Mouse (Mus musculus) limb, embryonic 14.5 days (tissue): Measurements from ENCODE around the gene Socs3. TPM values are rescaled to one million over a fixed set of nuclear protein-coding genes. Genes with fewer than 3 reads are reported as not detected.

Experiments used
- ATAC-seq: fragments of 200-750 bp; cut with Nextera tagmentation; 2 replicates; pipeline ENCODE4 v1.8.0; 2017; ENCODE audit warnings: low read depth, moderate number of reproducible peaks, moderate TSS enrichment; ENCODE audit not compliant: low FRiP score
- DNase-seq: peaks from one replicate; pipeline ENCODE4 v3.0.0-alpha.2; 2015; ENCODE audit warnings: low spot score
- H3K27ac ChIP-seq: fragments of 300-500 bp; sonication (generic); replicated peaks from 2 replicates; pipeline ENCODE4 v1.5.1; 2014; ENCODE audit warnings: low read depth, mild to moderate bottlenecking, low read length, moderate library complexity, mixed read lengths
- H3K27me3 ChIP-seq: fragments of 300-500 bp; sonication (generic); 2 replicates; pipeline ENCODE4 v1.6.1; 2014; ENCODE audit warnings: low read length, mixed read lengths; ENCODE audit not compliant: control insufficient read depth, insufficient read depth
- H3K36me3 ChIP-seq: fragments of 300-500 bp; sonication (generic); 2 replicates; pipeline ENCODE4 v1.6.1; 2014; ENCODE audit warnings: mild to moderate bottlenecking, low read length, moderate library complexity, mixed read lengths; ENCODE audit not compliant: control insufficient read depth, insufficient read depth
- H3K4me1 ChIP-seq: fragments of 300-500 bp; sonication (generic); 2 replicates; pipeline ENCODE4 v1.6.1; 2014; ENCODE audit warnings: antibody characterized with exemption, low read length, mixed read lengths; ENCODE audit not compliant: control insufficient read depth, insufficient read depth
- H3K4me2 ChIP-seq: fragments of 300-500 bp; sonication (generic); replicated peaks from 2 replicates; pipeline ENCODE4 v1.6.1; 2014; ENCODE audit warnings: low read depth, mild to moderate bottlenecking, low read length, moderate library complexity; ENCODE audit not compliant: severe bottlenecking
- H3K4me3 ChIP-seq: fragments of 300-500 bp; sonication (generic); replicated peaks from 2 replicates; pipeline ENCODE4 v1.5.1; 2014; ENCODE audit warnings: low read length
- H3K9ac ChIP-seq: fragments of 300-500 bp; sonication (generic); 2 replicates; pipeline ENCODE4 v1.6.1; 2014; ENCODE audit warnings: mild to moderate bottlenecking, low read depth, low read length, moderate library complexity; ENCODE audit not compliant: severe bottlenecking
- H3K9me3 ChIP-seq: fragments of 300-500 bp; sonication (generic); 2 replicates; pipeline ENCODE4 v1.6.1; 2016; ENCODE audit warnings: low read length; ENCODE audit not compliant: control insufficient read depth
- POLR2A ChIP-seq: fragments of 200-500 bp; IDR thresholded peaks from 2 replicates; pipeline ENCODE4 v1.8.0; 2012; ENCODE audit warnings: inconsistent platforms, mild to moderate bottlenecking, moderate library complexity, borderline replicate concordance; ENCODE audit not compliant: insufficient read depth, insufficient read length; ENCODE audit errors: extremely low read depth
- WGBS: fragments of 180-500 bp; shearing (Covaris S2); extraction: QIAGEN DNeasy Blood & Tissue Kit; methylation state at CpG from one replicate; pipeline ENCODE4 v1.1.7; 2014; 5-methylcytosine and 5-hydroxymethylcytosine counted together
- polyA plus RNA-seq, 2 experiments: library from polyadenylated mRNA; depleted of rRNA in 1 of 2; stranded (reverse) in 1 of 2; unstranded in 1 of 2; fragments of >200 nt; fragmentation: Nextera tagmentation in 1 of 2; extraction: Ambion mirVana in 1 of 2; gene quantifications; 2 replicates each; pipeline versions ENCODE4 v1.2.1 to v1.2.3; 2012 to 2014

Socs3 gene
- polyA plus RNA-seq, 2 experiments = 6.4 to 18.4 TPM

- H3K27me3 ChIP-seq = no peaks in the 10 kb centered on the region
- H3K27ac ChIP-seq = no peak overlapping the region
- no peak overlapping the region for H3K4me3 ChIP-seq
- H3K4me1 ChIP-seq = peaks cover 31% of the 10 kb centered on the region
- DNase-seq (no peak), ATAC-seq (no peak)
- no peak for TF ChIP-seq POLR2A
- no peak overlapping the region for H3K4me2 ChIP-seq
- H3K36me3 ChIP-seq = no peaks in the 10 kb centered on the region
- 60% methylated on average over 10 of the region's 10 CpGs for whole genome bisulfite sequencing
- H3K9ac ChIP-seq = no peak overlapping the region
- H3K9me3 ChIP-seq = no peaks in the 10 kb centered on the region
Measured at GRCm38 (mm10) chr11:117989926-117990325, 20.1 kb upstream of the Socs3 start.

- no peaks in the 10 kb centered on the region for H3K36me3 ChIP-seq
- H3K4me1 ChIP-seq = peaks cover 24% of the 10 kb centered on the region
- H3K4me3 ChIP-seq = no peak overlapping the region
- no peaks in the 10 kb centered on the region for H3K27me3 ChIP-seq
- WGBS = 89% methylated on average over 4 of the region's 4 CpGs
- no peak for ATAC-seq
- H3K9me3 ChIP-seq = no peaks in the 10 kb centered on the region
- H3K27ac ChIP-seq = no peak overlapping the region
- H3K4me2 ChIP-seq = no peak overlapping the region
- no peak overlapping the region for H3K9ac ChIP-seq
- TF ChIP-seq POLR2A = no peak
- no peak for DNase-seq
Measured at GRCm38 (mm10) chr11:117989241-117989640, 19.4 kb upstream of the Socs3 start.

GRCm38 (mm10) chr11:117987968-117988367 lies 18.1 kb upstream of the Socs3 start:
- TF ChIP-seq POLR2A = no peak
- Histone ChIP-seq H3K9me3 (no peaks in the 10 kb centered on the region), H3K9ac (peak overlapping the region; percentile 84; the same call in 1 of the 2 replicates), H3K27ac (no peak overlapping the region), H3K36me3 (no peaks in the 10 kb centered on the region), H3K4me3 (peak overlapping the region; percentile 99), H3K4me2 (peak overlapping the region; percentile 88), H3K4me1 (peaks cover 11% of the 10 kb centered on the region), H3K27me3 (no peaks in the 10 kb centered on the region)
- no peak for DNase-seq
- ATAC-seq = no peak
- WGBS = 64% methylated on average over 4 of the region's 4 CpGs

DNA sequence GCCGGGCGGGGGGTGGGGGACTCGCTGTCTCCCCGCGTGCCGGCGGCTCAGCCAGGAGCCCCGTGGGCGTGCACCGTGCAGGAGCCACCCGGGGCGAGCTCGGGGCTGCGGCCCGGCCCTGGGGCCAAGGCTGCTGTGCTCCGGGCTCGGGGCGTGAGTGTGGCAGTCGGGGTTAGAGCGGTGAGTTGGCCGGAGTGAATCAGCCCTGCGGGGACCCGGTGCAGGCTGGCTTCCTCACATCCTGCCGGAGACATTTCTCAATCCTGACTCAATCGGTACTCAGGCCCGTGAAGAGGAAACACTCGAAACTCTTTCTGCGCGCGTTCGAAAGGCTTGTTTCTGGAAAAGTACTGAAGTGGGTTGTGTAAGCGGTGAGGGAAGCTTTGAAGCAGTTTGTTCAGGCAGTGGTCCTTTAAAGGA lies 17.2 kb upstream of the Socs3 start:
- no peaks in the 10 kb centered on the region for H3K9me3 ChIP-seq
- H3K27me3 ChIP-seq = no peaks in the 10 kb centered on the region
- DNase-seq (no peak), ATAC-seq (peak; percentile 51)
- H3K9ac ChIP-seq = peak overlapping the region; percentile 84
- H3K4me2 ChIP-seq = peak overlapping the region; percentile 88
- H3K36me3 ChIP-seq = no peaks in the 10 kb centered on the region
- peak overlapping the region; percentile 41 for H3K27ac ChIP-seq
- peak overlapping the region; percentile 99 for H3K4me3 ChIP-seq
- WGBS = under 1% methylated on average over 29 of the region's 32 CpGs
- no peak for TF ChIP-seq POLR2A
- H3K4me1 ChIP-seq = peaks cover 11% of the 10 kb centered on the region

- TF ChIP-seq POLR2A = 0 out of 2 replicates have a peak, but pooled peaks have one; percentile 19
Measured at GRCm38 (mm10) chr11:117986126-117987031, 16.5 kb upstream of the Socs3 start, which contains the start of gene Pgs1. Gene Pgs1, plus strand, starts transcription at chr11:117986292.

More at GRCm38 (mm10) chr11:117986126-117987031, 16.5 kb upstream of the Socs3 start, which contains the start of gene Pgs1:
- peak within 1 kb of the TSS; percentile 88 for H3K4me2 ChIP-seq
- peak; percentile 88 for ATAC-seq
- H3K4me1 ChIP-seq = peaks cover 11% of the 10 kb centered on the region
- H3K9ac ChIP-seq = peak within 1 kb of the TSS; percentile 84
- H3K36me3 ChIP-seq = no peaks in the 10 kb centered on the region
- H3K9me3 ChIP-seq = no peaks in the 10 kb centered on the region
- peak; percentile 90 for DNase-seq
- no peaks in the 10 kb centered on the region for H3K27me3 ChIP-seq
- peak within 1 kb of the TSS; percentile 41 for H3K27ac ChIP-seq
- peak within 1 kb of the TSS; percentile 99 for H3K4me3 ChIP-seq
- 6% methylated on average over 43 of the region's 51 CpGs for WGBS
